In genomic region chr3:62374346-62374745, GRCm38 (mm10) we compare ENCODE assay signal across 16 mouse cellular contexts. TPM values are rescaled to one million over a fixed set of nuclear protein-coding genes. Genes with fewer than 3 reads are reported as not detected.
DNase-seq lines count a peak whose midpoint lies in the region; TF ChIP-seq lines count a peak whose summit lies in the region.
"Had no signal": no experiment of that assay in that cellular context is flagged by ENCODE, and none has a peak within 500 bp of the region (broad histone marks: within the 10 kb centered on the region; RNA-seq: fewer than 3 reads in every experiment).

No protein-coding gene starts in this region.

- no peak overlapping the region for H3K9ac ChIP-seq in heart, adult 2 months (ENCODE audit: low read depth, low read length)
- H3K9ac ChIP-seq: heart, embryonic 15.5 days; limb, embryonic 12.5 days; liver, embryonic 15.5 days had no signal

- DNase-seq in heart, adult 2 months: no peak
- no peak for DNase-seq in heart, postnatal 36 days
- DNase-seq in lung, postnatal 36 days: peak; percentile 27
- no peak for DNase-seq in lung, adult 2 months
- DNase-seq in kidney, adult 9 months: peak; percentile 77
- DNase-seq in cerebellum, adult 2 months: no peak
- no peak for DNase-seq in right cerebral cortex, postnatal 4 days
- DNase-seq: cerebellum, postnatal 25 days; right cerebral cortex, postnatal 14 days; thymus, adult 18-20 months had no signal

- TF ChIP-seq CTCF in heart, adult 2 months (IDR thresholded peaks at IDR 0.05): no peak
- TF ChIP-seq CTCF in lung, adult 2 months (IDR thresholded peaks at IDR 0.05; ENCODE audit: insufficient read depth, low read length): no peak
- TF ChIP-seq CTCF in small intestine, adult 2 months (IDR thresholded peaks at IDR 0.05; ENCODE audit: extremely low read depth, insufficient read length, insufficient replicate concordance, low read depth, low read length): no peak
- TF ChIP-seq CTCF in cerebellum, adult 2 months (IDR thresholded peaks at IDR 0.05; ENCODE audit: borderline replicate concordance, insufficient read depth, low read depth, low read length): no peak

- no peaks in the 10 kb centered on the region for H3K27me3 ChIP-seq in heart, adult 2 months (ENCODE audit: control insufficient read depth, insufficient read depth, low read length)
- no peaks in the 10 kb centered on the region for H3K27me3 ChIP-seq in small intestine, adult 2 months (ENCODE audit: control insufficient read depth, insufficient read depth, low read length)
- H3K27me3 ChIP-seq in cerebellum, adult 2 months (ENCODE audit: control insufficient read depth, insufficient read depth, low read length): no peaks in the 10 kb centered on the region
- H3K27me3 ChIP-seq: heart, embryonic 15.5 days; limb, embryonic 12.5 days; liver, embryonic 15.5 days had no signal

- intact Hi-C loops in heart, adult 2 months (cut with DNase I): loop anchor here (2.0 kb wide), 1 partner anchor 36 kb away; the partner anchor contains the start of gene Arhgef26
- intact Hi-C loops in heart, postnatal 36 days (cut with DNase I): loop anchor here (2.0 kb wide), 1 partner anchor 72 kb away; no protein-coding TSS in a partner anchor

- no peak for TF ChIP-seq POLR2A in heart, adult 2 months (IDR thresholded peaks at IDR 0.05; ENCODE audit: insufficient read depth, low read depth, low read length)
- TF ChIP-seq POLR2A in lung, adult 2 months (IDR thresholded peaks at IDR 0.05; ENCODE audit: borderline replicate concordance, extremely low read depth, low read depth, low read length): no peak
- no peak for TF ChIP-seq POLR2A in small intestine, adult 2 months (IDR thresholded peaks at IDR 0.05; ENCODE audit: low read depth, low read length)
- TF ChIP-seq POLR2A in cerebellum, adult 2 months (IDR thresholded peaks at IDR 0.05; ENCODE audit: borderline replicate concordance, insufficient read depth, low read length): no peak

- peak overlapping the region; percentile 61 for H3K27ac ChIP-seq in heart, adult 2 months
- H3K27ac ChIP-seq in small intestine, adult 2 months (ENCODE audit: insufficient read depth, low read depth, low read length): peak overlapping the region; percentile 46; the same call in 1 of the 2 replicates
- no peak overlapping the region for H3K27ac ChIP-seq in cerebellum, adult 2 months (ENCODE audit: insufficient read depth, low read length)
- H3K27ac ChIP-seq: heart, embryonic 15.5 days; hindbrain, postnatal 0 days; layer of hippocampus, adult 2 months; limb, embryonic 12.5 days; liver, embryonic 15.5 days had no signal

- H3K79me2 ChIP-seq in heart, adult 2 months (replicated peaks; ENCODE audit: control insufficient read depth, insufficient read depth, low read length): no peaks in the 10 kb centered on the region

- H3K36me3 ChIP-seq in heart, adult 2 months (ENCODE audit: control insufficient read depth, insufficient read depth, low read length): no peaks in the 10 kb centered on the region
- peaks cover 6% of the 10 kb centered on the region; the same call in 1 of the 2 replicates for H3K36me3 ChIP-seq in small intestine, adult 2 months (ENCODE audit: control insufficient read depth, insufficient read depth, low read length)
- H3K36me3 ChIP-seq: heart, embryonic 15.5 days; limb, embryonic 12.5 days; liver, embryonic 15.5 days had no signal

- no peak overlapping the region for H3K4me3 ChIP-seq in heart, adult 2 months
- H3K4me3 ChIP-seq in lung, adult 2 months (replicated peaks; ENCODE audit: extremely low read depth, low read depth, low read length): no peak overlapping the region
- no peak overlapping the region for H3K4me3 ChIP-seq in small intestine, adult 2 months (ENCODE audit: low read depth, low read length)
- H3K4me3 ChIP-seq in cerebellum, adult 2 months (replicated peaks; ENCODE audit: insufficient read depth, low read depth, low read length): no peak overlapping the region
- H3K4me3 ChIP-seq: heart, embryonic 15.5 days; layer of hippocampus, adult 2 months; limb, embryonic 12.5 days; liver, embryonic 15.5 days had no signal

- H3K4me1 ChIP-seq in heart, adult 2 months (ENCODE audit: control insufficient read depth, insufficient read depth, low read length): peaks cover 5% of the 10 kb centered on the region
- H3K4me1 ChIP-seq in lung, adult 2 months (ENCODE audit: control insufficient read depth, insufficient read depth, low read length): peaks cover 13% of the 10 kb centered on the region
- H3K4me1 ChIP-seq in small intestine, adult 2 months (ENCODE audit: control insufficient read depth, insufficient read depth, insufficient read length, low read length): peaks cover 20% of the 10 kb centered on the region
- no peaks in the 10 kb centered on the region for H3K4me1 ChIP-seq in cerebellum, adult 2 months (ENCODE audit: control insufficient read depth, insufficient read depth, low read length)
- H3K4me1 ChIP-seq: limb, embryonic 12.5 days; liver, embryonic 15.5 days had no signal

- TF ChIP-seq EP300 in heart, adult 2 months (IDR thresholded peaks at IDR 0.05; ENCODE audit: insufficient read depth, low read depth, low read length): no peak

- WGBS in heart, adult 2 months: 52% methylated on average over 4 of the region's 4 CpGs
- 59% methylated on average over 4 of the region's 4 CpGs for WGBS in lung, adult 2 months
- WGBS in small intestine, adult 2 months: 22% methylated on average over 4 of the region's 4 CpGs
- 77% methylated on average over 4 of the region's 4 CpGs for WGBS in cerebellum, adult 2 months

RNA-seq across cellular contexts. Expression of gene Arhgef26, which starts 36.2 kb away (rescaled TPM):
- 1 to 10 TPM; 2.1 to 2.5 TPM for total RNA-seq in heart, adult 2 months (2021)
- polyA plus RNA-seq in heart, adult 2 months (2012; rRNA removed): 0.51 and 0.97 TPM in 2 replicates
- 1 to 10 TPM; 2.3 to 3.1 TPM for total RNA-seq in heart, postnatal 36 days (2021)
- 26.9 and 41.6 TPM in 2 replicates for polyA plus RNA-seq in lung, adult 2 months (2012; rRNA removed)
- polyA plus RNA-seq in small intestine, adult 2 months (2012; rRNA removed): 9.3 and 14.2 TPM in 2 replicates
- 26.1 and 26.9 TPM in 2 replicates for polyA plus RNA-seq in cerebellum, adult 2 months (2012; rRNA removed)

Comparison
In these comparisons a context has a peak if more than half of its experiments do, and no peak if none do; other contexts are left out.
1. DNase-seq: peak in lung, postnatal 36 days (single experiment) and kidney, adult 9 months (single experiment); none in heart, adult 2 months (0 of 2), heart, postnatal 36 days (0 of 2), lung, adult 2 months (single experiment), cerebellum, adult 2 months (0 of 2) and right cerebral cortex, postnatal 4 days (single experiment).